Mouse (Mus musculus) limb, embryonic 14.5 days (tissue): ENCODE measurements around the gene Ankrd24. TPM values are rescaled to one million over a fixed set of nuclear protein-coding genes. Genes with fewer than 3 reads are reported as not detected.

ENCODE experiments used
- ATAC-seq: fragments of 200-750 bp; cut with Nextera tagmentation; 2 replicates; pipeline ENCODE4 v1.8.0; 2017; ENCODE audit warnings: low read depth, moderate number of reproducible peaks, moderate TSS enrichment; ENCODE audit not compliant: low FRiP score
- DNase-seq: peaks from one replicate; pipeline ENCODE4 v3.0.0-alpha.2; 2015; ENCODE audit warnings: low spot score
- H3K27ac ChIP-seq: fragments of 300-500 bp; sonication (generic); replicated peaks from 2 replicates; pipeline ENCODE4 v1.5.1; 2014; ENCODE audit warnings: low read depth, mild to moderate bottlenecking, low read length, moderate library complexity, mixed read lengths
- H3K27me3 ChIP-seq: fragments of 300-500 bp; sonication (generic); 2 replicates; pipeline ENCODE4 v1.6.1; 2014; ENCODE audit warnings: low read length, mixed read lengths; ENCODE audit not compliant: control insufficient read depth, insufficient read depth
- H3K36me3 ChIP-seq: fragments of 300-500 bp; sonication (generic); 2 replicates; pipeline ENCODE4 v1.6.1; 2014; ENCODE audit warnings: mild to moderate bottlenecking, low read length, moderate library complexity, mixed read lengths; ENCODE audit not compliant: control insufficient read depth, insufficient read depth
- H3K4me1 ChIP-seq: fragments of 300-500 bp; sonication (generic); 2 replicates; pipeline ENCODE4 v1.6.1; 2014; ENCODE audit warnings: antibody characterized with exemption, low read length, mixed read lengths; ENCODE audit not compliant: control insufficient read depth, insufficient read depth
- H3K4me2 ChIP-seq: fragments of 300-500 bp; sonication (generic); replicated peaks from 2 replicates; pipeline ENCODE4 v1.6.1; 2014; ENCODE audit warnings: low read depth, mild to moderate bottlenecking, low read length, moderate library complexity; ENCODE audit not compliant: severe bottlenecking
- H3K4me3 ChIP-seq: fragments of 300-500 bp; sonication (generic); replicated peaks from 2 replicates; pipeline ENCODE4 v1.5.1; 2014; ENCODE audit warnings: low read length
- H3K9ac ChIP-seq: fragments of 300-500 bp; sonication (generic); 2 replicates; pipeline ENCODE4 v1.6.1; 2014; ENCODE audit warnings: mild to moderate bottlenecking, low read depth, low read length, moderate library complexity; ENCODE audit not compliant: severe bottlenecking
- H3K9me3 ChIP-seq: fragments of 300-500 bp; sonication (generic); 2 replicates; pipeline ENCODE4 v1.6.1; 2016; ENCODE audit warnings: low read length; ENCODE audit not compliant: control insufficient read depth
- POLR2A ChIP-seq: fragments of 200-500 bp; IDR thresholded peaks from 2 replicates; pipeline ENCODE4 v1.8.0; 2012; ENCODE audit warnings: inconsistent platforms, mild to moderate bottlenecking, moderate library complexity, borderline replicate concordance; ENCODE audit not compliant: insufficient read depth, insufficient read length; ENCODE audit errors: extremely low read depth
- WGBS: fragments of 180-500 bp; shearing (Covaris S2); extraction: QIAGEN DNeasy Blood & Tissue Kit; methylation state at CpG from one replicate; pipeline ENCODE4 v1.1.7; 2014; 5-methylcytosine and 5-hydroxymethylcytosine counted together
- polyA plus RNA-seq, 2 experiments: library from polyadenylated mRNA; depleted of rRNA in 1 of 2; stranded (reverse) in 1 of 2; unstranded in 1 of 2; fragments of >200 nt; fragmentation: Nextera tagmentation in 1 of 2; extraction: Ambion mirVana in 1 of 2; gene quantifications; 2 replicates each; pipeline versions ENCODE4 v1.2.1 to v1.2.3; 2012 to 2014

Gene Ankrd24
- polyA plus RNA-seq, 2 experiments: 5.3 to 79.9 TPM

- 61% methylated on average over 8 of the region's 9 CpGs for WGBS
- Histone ChIP-seq H3K9ac (no peak overlapping the region), H3K4me2 (no peak overlapping the region), H3K9me3 (no peaks in the 10 kb centered on the region), H3K4me1 (peaks cover 19% of the 10 kb centered on the region), H3K27me3 (no peaks in the 10 kb centered on the region), H3K4me3 (no peak overlapping the region), H3K36me3 (peaks cover 32% of the 10 kb centered on the region), H3K27ac (no peak overlapping the region)
- DNase-seq: no peak
- ATAC-seq: no peak
- no peak for TF ChIP-seq POLR2A
Measured at GRCm38 (mm10) chr10:81591846-81592245, 36.5 kb upstream of the Ankrd24 start.

DNA sequence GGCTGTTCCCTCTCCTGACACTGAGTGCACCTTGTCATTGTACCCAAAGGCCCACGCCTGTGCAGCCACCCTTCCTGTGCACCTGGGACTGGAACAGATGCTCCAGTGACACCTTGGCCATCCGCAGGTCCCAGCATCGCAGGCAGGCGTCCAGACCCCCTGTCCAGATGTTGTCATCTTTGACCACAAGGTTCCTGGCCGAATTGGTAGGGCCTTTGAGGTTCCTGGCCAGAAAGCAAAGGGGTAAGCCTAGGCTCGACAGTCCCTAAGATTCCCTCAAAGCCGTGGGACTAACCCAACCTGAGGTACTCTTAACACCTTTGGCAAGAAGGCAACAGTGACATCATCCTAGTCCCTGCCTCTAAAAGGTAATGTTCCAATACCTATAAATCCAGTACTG is 35.7 kb upstream of the Ankrd24 start:
- Histone ChIP-seq H3K36me3 (peaks cover 24% of the 10 kb centered on the region), H3K4me1 (peaks cover 27% of the 10 kb centered on the region), H3K9me3 (no peaks in the 10 kb centered on the region), H3K4me2 (no peak overlapping the region), H3K27ac (no peak overlapping the region), H3K4me3 (no peak overlapping the region), H3K9ac (no peak overlapping the region), H3K27me3 (no peaks in the 10 kb centered on the region)
- ATAC-seq (no peak), DNase-seq (no peak)
- no peak for TF ChIP-seq POLR2A
- WGBS: 74% methylated on average over 7 of the region's 7 CpGs

GRCm38 (mm10) chr10:81593223-81593622 is 35.1 kb upstream of the Ankrd24 start:
- Histone ChIP-seq H3K4me1 (peaks cover 33% of the 10 kb centered on the region), H3K27me3 (no peaks in the 10 kb centered on the region), H3K9ac (no peak overlapping the region), H3K27ac (no peak overlapping the region), H3K36me3 (peaks cover 18% of the 10 kb centered on the region), H3K4me3 (no peak overlapping the region), H3K9me3 (no peaks in the 10 kb centered on the region), H3K4me2 (no peak overlapping the region)
- no peak for ATAC-seq
- WGBS: 67% methylated on average over 4 of the region's 4 CpGs
- DNase-seq: no peak
- no peak for TF ChIP-seq POLR2A

GRCm38 (mm10) chr10:81593935-81594334 is 34.4 kb upstream of the Ankrd24 start:
- no peak overlapping the region for H3K9ac ChIP-seq
- H3K4me2 ChIP-seq: no peak overlapping the region
- H3K36me3 ChIP-seq: peaks cover 12% of the 10 kb centered on the region
- no peaks in the 10 kb centered on the region for H3K9me3 ChIP-seq
- H3K4me3 ChIP-seq: no peak overlapping the region
- 65% methylated on average over 17 of the region's 18 CpGs for WGBS
- ATAC-seq (no peak), DNase-seq (no peak)
- no peak for TF ChIP-seq POLR2A
- no peak overlapping the region for H3K27ac ChIP-seq
- peaks cover 34% of the 10 kb centered on the region for H3K4me1 ChIP-seq
- H3K27me3 ChIP-seq: no peaks in the 10 kb centered on the region

- Histone ChIP-seq H3K4me2 (peak overlapping the region; percentile 13; the same call in 1 of the 2 replicates), H3K27ac (0 out of 2 replicates have a peak overlapping the region, but pooled peaks have one; percentile 75), H3K9ac (peak overlapping the region; percentile 0; the same call in 1 of the 2 replicates), H3K9me3 (no peaks in the 10 kb centered on the region), H3K4me1 (peaks cover 40% of the 10 kb centered on the region), H3K4me3 (no peak overlapping the region), H3K27me3 (no peaks in the 10 kb centered on the region), H3K36me3 (0 out of 2 replicates have a peak, but pooled peaks cover 3% of the 10 kb centered on the region)
- no peak for DNase-seq
- no peak for ATAC-seq
- no peak for TF ChIP-seq POLR2A
- WGBS: 24% methylated on average over 5 of the region's 5 CpGs
Measured at GRCm38 (mm10) chr10:81595599-81595998, 32.7 kb upstream of the Ankrd24 start.

DNA sequence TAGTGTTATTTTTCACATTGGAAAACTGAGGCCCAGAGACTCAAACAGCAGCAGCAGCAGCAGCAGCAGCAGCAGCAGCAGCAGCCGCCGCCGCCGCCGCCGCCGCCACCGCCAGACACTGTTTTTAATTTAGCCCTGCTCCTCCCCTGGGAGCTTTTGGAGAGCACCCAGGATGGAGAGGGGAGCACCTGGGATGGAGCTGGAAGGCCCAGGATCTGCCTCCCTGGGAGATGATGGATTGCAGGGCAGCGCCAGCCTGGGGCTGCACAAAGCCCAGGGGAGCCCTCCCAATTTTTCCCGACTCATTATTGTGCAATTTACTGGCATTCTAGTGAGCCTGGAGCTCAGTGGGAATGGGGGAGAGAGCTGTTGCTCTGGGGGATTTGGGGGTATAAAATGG is 31.7 kb upstream of the Ankrd24 start:
- Histone ChIP-seq H3K9ac (peak overlapping the region; percentile 29), H3K4me2 (peak overlapping the region; percentile 40), H3K4me1 (peaks cover 49% of the 10 kb centered on the region), H3K4me3 (peak overlapping the region; percentile 10), H3K27me3 (no peaks in the 10 kb centered on the region), H3K27ac (peak overlapping the region; percentile 75), H3K9me3 (no peaks in the 10 kb centered on the region), H3K36me3 (no peaks in the 10 kb centered on the region)
- DNase-seq (peak; percentile 58), ATAC-seq (no peak)
- TF ChIP-seq POLR2A: no peak
- WGBS: 0% methylated on average over 10 of the region's 10 CpGs
